Mouse (Mus musculus) heart, postnatal 0 days (tissue): ENCODE measurements at regions not wholly inside any gene's neighbourhood (a gene's known extent, or its start where the extent isn't known, plus 50 kb on each side); places are given as distances from the start of the nearest gene placed in this dataset.

ENCODE experiments used
- ATAC-seq: fragments of 200-750 bp; cut with Nextera tagmentation; 2 replicates; pipeline ENCODE4 v1.8.0; 2017; ENCODE audit warnings: low read depth, moderate number of reproducible peaks, moderate library complexity; ENCODE audit not compliant: insufficient read depth
- DNase-seq: peaks from one replicate; pipeline ENCODE4 v3.0.0-alpha.2; 2016; ENCODE audit warnings: low spot score
- H3K27ac ChIP-seq: fragments of 300-500 bp; sonication (generic); 2 replicates; pipeline ENCODE4 v1.5.1; 2014; ENCODE audit warnings: low read depth, mild to moderate bottlenecking
- H3K27me3 ChIP-seq: fragments of 300-500 bp; sonication (generic); 2 replicates; pipeline ENCODE4 v1.6.1; 2014; ENCODE audit warnings: low read length, mixed read lengths; ENCODE audit not compliant: control insufficient read depth, insufficient read depth
- H3K36me3 ChIP-seq: fragments of 300-500 bp; sonication (generic); replicated peaks from 2 replicates; pipeline ENCODE4 v1.6.1; 2014; ENCODE audit warnings: low read length, mixed read lengths; ENCODE audit not compliant: control insufficient read depth, insufficient read depth
- H3K4me1 ChIP-seq: fragments of 300-500 bp; sonication (generic); 2 replicates; pipeline ENCODE4 v1.6.1; 2014; ENCODE audit warnings: antibody characterized with exemption; ENCODE audit not compliant: control insufficient read depth, insufficient read depth
- H3K4me2 ChIP-seq: fragments of 300-500 bp; sonication (generic); 2 replicates; pipeline ENCODE4 v1.6.1; 2014; ENCODE audit warnings: low read depth, mild to moderate bottlenecking, low read length, moderate library complexity
- H3K4me3 ChIP-seq: fragments of 300-500 bp; sonication (generic); 2 replicates; pipeline ENCODE4 v1.5.1; 2014; ENCODE audit warnings: low read depth, low read length
- H3K9ac ChIP-seq: fragments of 300-500 bp; sonication (generic); replicated peaks from 2 replicates; pipeline ENCODE4 v1.6.1; 2014; ENCODE audit warnings: low read depth, low read length, mixed read lengths
- H3K9me3 ChIP-seq: fragments of 300-500 bp; sonication (generic); replicated peaks from 2 replicates; pipeline ENCODE4 v1.6.1; 2016; ENCODE audit warnings: low read length; ENCODE audit not compliant: control insufficient read depth
- CTCF ChIP-seq: IDR thresholded peaks from 2 replicates; pipeline ENCODE4 v1.5.1; 2016; ENCODE audit warnings: antibody characterized with exemption, control low read depth, low read depth
- EP300 ChIP-seq: IDR thresholded peaks from 2 replicates; pipeline ENCODE4 v1.6.1; 2016; ENCODE audit warnings: antibody characterized with exemption, low read depth
- WGBS: fragments of 180-500 bp; shearing (Covaris S2); extraction: QIAGEN DNeasy Blood & Tissue Kit; methylation state at CpG from one replicate; pipeline ENCODE4 v1.1.7; 2014; 5-methylcytosine and 5-hydroxymethylcytosine counted together

GRCm38 (mm10) chr14:80083724-80084123, 99.8 kb downstream of the Olfm4 start:
- Histone ChIP-seq H3K4me2 (no peak overlapping the region), H3K4me1 (no peaks in the 10 kb centered on the region), H3K36me3 (no peaks in the 10 kb centered on the region), H3K9ac (no peak overlapping the region), H3K27me3 (no peaks in the 10 kb centered on the region), H3K27ac (no peak overlapping the region), H3K4me3 (no peak overlapping the region), H3K9me3 (0 out of 2 replicates have a peak, but pooled peaks cover 4% of the 10 kb centered on the region)
- ATAC-seq (no peak), DNase-seq (no peak)
- WGBS = 70% methylated on average over 3 of the region's 3 CpGs
- TF ChIP-seq EP300 (no peak), CTCF (no peak)

GRCm38 (mm10) chr14:80097238-80097637, 113.4 kb downstream of the Olfm4 start:
- WGBS = 65% methylated on average over 1 of the region's 1 CpGs
- DNase-seq (no peak), ATAC-seq (no peak)
- H3K4me1 ChIP-seq = no peaks in the 10 kb centered on the region
- H3K27me3 ChIP-seq = no peaks in the 10 kb centered on the region
- no peaks in the 10 kb centered on the region for H3K36me3 ChIP-seq
- H3K9me3 ChIP-seq = no peaks in the 10 kb centered on the region
- H3K4me2 ChIP-seq = no peak overlapping the region
- H3K4me3 ChIP-seq = no peak overlapping the region
- H3K9ac ChIP-seq = no peak overlapping the region
- TF ChIP-seq EP300 (no peak), CTCF (no peak)
- no peak overlapping the region for H3K27ac ChIP-seq

DNA sequence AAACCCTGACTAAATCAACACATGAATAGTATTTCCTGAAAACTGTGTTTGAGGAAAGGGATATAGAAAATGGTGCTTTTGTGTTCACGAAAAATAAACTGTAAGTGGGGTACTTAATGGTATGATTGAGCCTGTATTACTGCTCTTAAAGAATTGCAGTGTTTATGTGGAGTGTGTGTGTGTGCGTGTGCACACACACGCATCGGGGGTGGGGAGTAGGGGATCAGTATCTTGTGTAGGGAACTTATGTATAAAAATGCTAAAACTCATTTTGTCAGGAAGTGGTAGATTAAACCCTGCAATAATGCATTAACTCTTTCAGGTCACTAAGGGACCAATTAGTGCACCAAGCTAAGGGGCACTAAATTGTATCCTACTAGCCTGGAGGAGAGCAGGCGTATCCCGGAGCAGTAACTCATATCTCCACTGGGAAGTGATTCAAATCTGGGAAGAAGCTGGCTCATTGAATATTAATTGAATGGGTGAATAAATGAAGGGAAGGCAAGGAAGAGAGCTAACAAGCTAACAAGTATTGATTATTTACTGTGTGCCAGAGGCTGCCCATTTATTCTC, 129.3 kb downstream of the Olfm4 start:
- H3K4me3 ChIP-seq = no peak overlapping the region
- no peak overlapping the region for H3K9ac ChIP-seq
- ATAC-seq (no peak), DNase-seq (no peak)
- H3K4me1 ChIP-seq = no peaks in the 10 kb centered on the region
- H3K9me3 ChIP-seq = no peaks in the 10 kb centered on the region
- no peaks in the 10 kb centered on the region for H3K27me3 ChIP-seq
- 83% methylated on average over 6 of the region's 6 CpGs for WGBS
- H3K36me3 ChIP-seq = no peaks in the 10 kb centered on the region
- no peak overlapping the region for H3K27ac ChIP-seq
- no peak overlapping the region for H3K4me2 ChIP-seq
- TF ChIP-seq CTCF (no peak), EP300 (no peak)

- H3K4me1 ChIP-seq = no peaks in the 10 kb centered on the region
- no peak overlapping the region for H3K27ac ChIP-seq
- no peaks in the 10 kb centered on the region for H3K36me3 ChIP-seq
- no peak overlapping the region for H3K9ac ChIP-seq
- no peaks in the 10 kb centered on the region for H3K9me3 ChIP-seq
- no peak for TF ChIP-seq CTCF
- no peak for TF ChIP-seq EP300
- ATAC-seq (no peak), DNase-seq (no peak)
- H3K27me3 ChIP-seq = no peaks in the 10 kb centered on the region
- H3K4me2 ChIP-seq = no peak overlapping the region
- H3K4me3 ChIP-seq = no peak overlapping the region
These were observed 130.4 kb downstream of the Olfm4 start for GRCm38 (mm10) chr14:80114326-80114725.

DNA sequence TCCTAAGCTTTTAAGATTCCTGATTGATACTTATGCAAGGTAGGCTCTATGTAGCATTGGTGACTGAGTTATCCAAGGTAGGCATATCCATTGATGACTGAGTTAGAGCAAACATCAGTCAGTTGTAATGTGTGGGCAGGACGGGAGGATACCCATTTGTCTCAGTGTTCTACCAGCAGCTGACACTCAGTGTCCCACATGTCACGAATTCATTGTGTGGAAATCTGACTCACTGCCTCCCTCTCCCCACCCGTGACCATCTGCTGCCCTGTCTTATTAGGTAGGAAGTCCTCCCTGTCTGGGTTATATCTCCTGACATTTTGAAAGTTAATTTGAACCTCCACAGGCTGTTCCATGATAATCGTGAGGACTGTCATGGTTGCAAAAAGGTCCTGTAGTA, 141.3 kb downstream of the Olfm4 start:
- no peak overlapping the region for H3K9ac ChIP-seq
- H3K27ac ChIP-seq = no peak overlapping the region
- no peaks in the 10 kb centered on the region for H3K27me3 ChIP-seq
- TF ChIP-seq CTCF (no peak), EP300 (no peak)
- no peak for ATAC-seq
- H3K36me3 ChIP-seq = no peaks in the 10 kb centered on the region
- 66% methylated on average over 4 of the region's 4 CpGs for WGBS
- no peaks in the 10 kb centered on the region for H3K9me3 ChIP-seq
- no peaks in the 10 kb centered on the region for H3K4me1 ChIP-seq
- DNase-seq = no peak
- no peak overlapping the region for H3K4me2 ChIP-seq
- H3K4me3 ChIP-seq = no peak overlapping the region

GRCm38 (mm10) chr14:80128181-80128580, 144.3 kb downstream of the Olfm4 start:
- H3K36me3 ChIP-seq = no peaks in the 10 kb centered on the region
- no peak overlapping the region for H3K9ac ChIP-seq
- WGBS = 72% methylated on average over 2 of the region's 2 CpGs
- no peaks in the 10 kb centered on the region for H3K9me3 ChIP-seq
- ATAC-seq (no peak), DNase-seq (no peak)
- TF ChIP-seq EP300 (no peak), CTCF (no peak)
- H3K4me3 ChIP-seq = no peak overlapping the region
- H3K27me3 ChIP-seq = no peaks in the 10 kb centered on the region
- H3K4me1 ChIP-seq = no peaks in the 10 kb centered on the region
- H3K4me2 ChIP-seq = no peak overlapping the region
- H3K27ac ChIP-seq = no peak overlapping the region
